ENCODE assay signal across 9 mouse cellular contexts in genomic region chr1:180774664-180775063, GRCm38 (mm10). TPM values are rescaled to one million over a fixed set of nuclear protein-coding genes. Genes with fewer than 3 reads are reported as not detected.
DNase-seq lines count a peak whose midpoint lies in the region; ATAC-seq and TF ChIP-seq lines count a peak whose summit lies in the region.
"Had no signal": no experiment of that assay in that cellular context is flagged by ENCODE, and none has a peak within 500 bp of the region (broad histone marks: within the 10 kb centered on the region; RNA-seq: fewer than 3 reads in every experiment).

No protein-coding gene starts in this region.

- ATAC-seq in intestine, embryonic 14.5 days (replicated peaks; ENCODE audit: low FRiP score, low TSS enrichment, low read depth), result no peak
- ATAC-seq in intestine, embryonic 16.5 days, result no peak
- no peak for ATAC-seq in G1E (ENCODE audit: extremely low read depth, insufficient number of reproducible peaks, low FRiP score, poor library complexity, severe bottlenecking)
- ATAC-seq in liver, embryonic 14.5 days (ENCODE audit: insufficient read depth), result no peak
- no peak for ATAC-seq in granulocyte monocyte progenitor cell, adult 5-6 weeks (replicated peaks; ENCODE audit: poor library complexity, severe bottlenecking)

- no peaks in the 10 kb centered on the region for H3K36me3 ChIP-seq in intestine, embryonic 14.5 days (ENCODE audit: control insufficient read depth, insufficient read depth, low read length)
- H3K36me3 ChIP-seq in intestine, embryonic 16.5 days (ENCODE audit: control insufficient read depth, insufficient read depth, low read length), result no peaks in the 10 kb centered on the region
- H3K36me3 ChIP-seq in G1E (replicated peaks), result no peaks in the 10 kb centered on the region
- no peaks in the 10 kb centered on the region for H3K36me3 ChIP-seq in liver, embryonic 14.5 days (replicated peaks; ENCODE audit: control insufficient read depth, insufficient read depth, low read depth)
- H3K36me3 ChIP-seq: heart, embryonic 13.5 days had no signal

- TF ChIP-seq CTCF in G1E (IDR thresholded peaks at IDR 0.05; ENCODE audit: low read depth, low read length), result peak; percentile 53
- peak; percentile 81 for TF ChIP-seq CTCF in liver, embryonic 14.5 days (IDR thresholded peaks at IDR 0.05; ENCODE audit: low read depth)

- peaks cover 3% of the 10 kb centered on the region; the same call in 1 of the 2 replicates for H3K9me3 ChIP-seq in intestine, embryonic 14.5 days (ENCODE audit: control insufficient read depth, low read length)
- H3K9me3 ChIP-seq in intestine, embryonic 16.5 days (ENCODE audit: control insufficient read depth, low read length), result no peaks in the 10 kb centered on the region; the same call in 1 of the 2 replicates
- H3K9me3 ChIP-seq in G1E (replicated peaks), result peaks cover 13% of the 10 kb centered on the region
- H3K9me3 ChIP-seq in liver, embryonic 14.5 days (ENCODE audit: control insufficient read depth, low read length), result peaks cover 3% of the 10 kb centered on the region

- no peak for TF ChIP-seq EP300 in liver, embryonic 14.5 days (IDR thresholded peaks at IDR 0.05; ENCODE audit: low read depth)

- no peak overlapping the region for H3K9ac ChIP-seq in intestine, embryonic 14.5 days (ENCODE audit: low read length)
- H3K9ac ChIP-seq in intestine, embryonic 16.5 days (ENCODE audit: low read depth, low read length), result no peak overlapping the region
- no peak overlapping the region for H3K9ac ChIP-seq in liver, embryonic 14.5 days (replicated peaks)
- H3K9ac ChIP-seq: heart, embryonic 13.5 days had no signal

- 61% methylated on average over 3 of the region's 3 CpGs for WGBS in intestine, embryonic 14.5 days
- 59% methylated on average over 3 of the region's 3 CpGs for WGBS in intestine, embryonic 16.5 days
- WGBS in liver, embryonic 14.5 days (ENCODE audit: insufficient replicate concordance), result 49% methylated on average over 3 of the region's 3 CpGs

- H3K27ac ChIP-seq in intestine, embryonic 14.5 days (ENCODE audit: low read depth), result no peak overlapping the region
- no peak overlapping the region for H3K27ac ChIP-seq in intestine, embryonic 16.5 days (ENCODE audit: low read length)
- H3K27ac ChIP-seq in liver, embryonic 14.5 days, result no peak overlapping the region
- H3K27ac ChIP-seq: heart, embryonic 13.5 days had no signal

- peak; percentile 68 for DNase-seq in intestine, embryonic 14.5 days (ENCODE audit: low spot score)
- DNase-seq in 3T3-L1 (ENCODE audit: low read depth, low spot score), result peak; percentile 60
- DNase-seq in G1E (ENCODE audit: low spot score), result no peak
- DNase-seq in liver, embryonic 14.5 days (ENCODE audit: low read depth in 3 of 3, low spot score in 3 of 3), result peak in 1 of 3 experiments; percentile 30
- no peak for DNase-seq in adrenal gland, postnatal 4 days (ENCODE audit: low spot score in 2 of 2)
- no peak for DNase-seq in layer of hippocampus, postnatal 36 days

- peaks cover 18% of the 10 kb centered on the region for H3K4me1 ChIP-seq in intestine, embryonic 14.5 days (replicated peaks; ENCODE audit: control insufficient read depth, insufficient read depth, low read length)
- peaks cover 16% of the 10 kb centered on the region for H3K4me1 ChIP-seq in intestine, embryonic 16.5 days (ENCODE audit: control insufficient read depth, insufficient read depth, low read length)
- peaks cover 50% of the 10 kb centered on the region for H3K4me1 ChIP-seq in G1E (ENCODE audit: insufficient read depth, low read depth, low read length)
- H3K4me1 ChIP-seq in liver, embryonic 14.5 days (replicated peaks; ENCODE audit: control insufficient read depth in 2 of 2, insufficient read depth in 2 of 2, low read length in 1 of 2), result peaks cover 0 to 11% of the 10 kb centered on the region in 2 experiments; a peak in 2 of 4 replicates

- H3K4me3 ChIP-seq in intestine, embryonic 14.5 days (ENCODE audit: low read depth, low read length), result no peak overlapping the region
- H3K4me3 ChIP-seq in intestine, embryonic 16.5 days (ENCODE audit: low read length), result no peak overlapping the region
- H3K4me3 ChIP-seq in G1E (ENCODE audit: low read depth, low read length), result no peak overlapping the region
- H3K4me3 ChIP-seq in liver, embryonic 14.5 days (ENCODE audit: insufficient read depth in 1 of 2, low read depth in 2 of 2, low read length in 2 of 2), result no peak overlapping the region
- H3K4me3 ChIP-seq: heart, embryonic 13.5 days had no signal

- no peak overlapping the region for H3K4me2 ChIP-seq in intestine, embryonic 14.5 days (ENCODE audit: low read length)
- no peak overlapping the region for H3K4me2 ChIP-seq in intestine, embryonic 16.5 days (ENCODE audit: low read depth, low read length)
- no peak overlapping the region for H3K4me2 ChIP-seq in liver, embryonic 14.5 days (ENCODE audit: low read depth)
- H3K4me2 ChIP-seq: heart, embryonic 13.5 days had no signal

- no peaks in the 10 kb centered on the region for H3K27me3 ChIP-seq in intestine, embryonic 14.5 days (replicated peaks; ENCODE audit: control insufficient read depth, insufficient read depth, low read length)
- no peaks in the 10 kb centered on the region for H3K27me3 ChIP-seq in intestine, embryonic 16.5 days (replicated peaks; ENCODE audit: control insufficient read depth, insufficient read depth, low read length)
- peaks cover 27% of the 10 kb centered on the region for H3K27me3 ChIP-seq in G1E (ENCODE audit: insufficient read depth, low read length)
- H3K27me3 ChIP-seq in liver, embryonic 14.5 days (ENCODE audit: control insufficient read depth, insufficient read depth, low read length), result no peaks in the 10 kb centered on the region; the same call in 1 of the 2 replicates
- H3K27me3 ChIP-seq: heart, embryonic 13.5 days had no signal

RNA-seq across cellular contexts. Expression of gene H3f3a, which starts 39.1 kb away (rescaled TPM):
- 2,025 and 2,200 TPM in 2 replicates for polyA plus RNA-seq in intestine, embryonic 14.5 days (2014; fragmentation: Nextera tagmentation; extraction: Ambion mirVana)
- 1,661 and 1,810 TPM in 2 replicates for polyA plus RNA-seq in intestine, embryonic 16.5 days (2015; fragmentation: Nextera tagmentation; extraction: Ambion mirVana)
- 1,182 and 1,327 TPM in 2 replicates for total RNA-seq in G1E (2014; fragmentation: Nextera tagmentation)
- total RNA-seq in G1E (2017), result 2,511 and 3,138 TPM in 2 replicates
- 1,136 and 1,527 TPM in 2 replicates for polyA plus RNA-seq in G1E (2012)
- polyA plus RNA-seq in liver, embryonic 14.5 days (2012; rRNA removed), result 529 and 1,021 TPM in 2 replicates
- 2,262 and 2,378 TPM in 2 replicates for polyA plus RNA-seq in liver, embryonic 14.5 days (2014; fragmentation: Nextera tagmentation; extraction: Ambion mirVana)
- 1,208 and 1,212 TPM in 2 replicates for total RNA-seq in granulocyte monocyte progenitor cell, adult 5-6 weeks (2014; fragmentation: Nextera tagmentation)
- 1,574 and 1,754 TPM in 2 replicates for total RNA-seq in granulocyte monocyte progenitor cell, adult 5-6 weeks (2017)
- total RNA-seq in adrenal gland, postnatal 4 days (2021), result 1,000 to 10,000 TPM; 1,038 to 1,039 TPM
- 100 to 1,000 TPM; 365 to 366 TPM for total RNA-seq in layer of hippocampus, postnatal 36 days (2021)

RNA-seq across cellular contexts. Expression of gene Acbd3, which starts 48.8 kb away (rescaled TPM):
- 23.0 and 24.7 TPM in 2 replicates for polyA plus RNA-seq in intestine, embryonic 14.5 days (2014; fragmentation: Nextera tagmentation; extraction: Ambion mirVana)
- polyA plus RNA-seq in intestine, embryonic 16.5 days (2015; fragmentation: Nextera tagmentation; extraction: Ambion mirVana), result 17.1 and 17.5 TPM in 2 replicates
- total RNA-seq in G1E (2014; fragmentation: Nextera tagmentation) (34.9 and 39.0 TPM in 2 replicates), G1E (2017) (47.7 and 57.1 TPM in 2 replicates)
- 8.2 and 9.0 TPM in 2 replicates for polyA plus RNA-seq in G1E (2012)
- 6.4 and 9.8 TPM in 2 replicates for polyA plus RNA-seq in liver, embryonic 14.5 days (2012; rRNA removed)
- 7.2 and 8.2 TPM in 2 replicates for polyA plus RNA-seq in liver, embryonic 14.5 days (2014; fragmentation: Nextera tagmentation; extraction: Ambion mirVana)
- total RNA-seq in granulocyte monocyte progenitor cell, adult 5-6 weeks (2014; fragmentation: Nextera tagmentation), result 23.5 and 26.5 TPM in 2 replicates
- total RNA-seq in granulocyte monocyte progenitor cell, adult 5-6 weeks (2017), result 40.6 and 44.6 TPM in 2 replicates
- 10 to 100 TPM; 42.6 to 46.5 TPM for total RNA-seq in adrenal gland, postnatal 4 days (2021)
- 10 to 100 TPM; 34.6 to 35.3 TPM for total RNA-seq in layer of hippocampus, postnatal 36 days (2021)

Comparison
In these comparisons a context has a peak if more than half of its experiments do, and no peak if none do; other contexts are left out.
1. DNase-seq: peak in intestine, embryonic 14.5 days (single experiment) and 3T3-L1 (single experiment); none in G1E (single experiment), adrenal gland, postnatal 4 days (0 of 2) and layer of hippocampus, postnatal 36 days (0 of 2).